Mouse (Mus musculus) embryonic facial prominence, embryonic 14.5 days (tissue): Measurements from ENCODE around the gene Pknox1. TPM values are rescaled to one million over a fixed set of nuclear protein-coding genes. Genes with fewer than 3 reads are reported as not detected.
A peak's percentile ranks its signal among the peaks of the same experiment; 100 is the strongest.

ENCODE experiments used
- ATAC-seq: fragments of 200-750 bp; cut with Nextera tagmentation; 2 replicates; pipeline ENCODE4 v1.8.0; 2017; ENCODE audit warnings: low read depth, moderate number of reproducible peaks, moderate TSS enrichment
- DNase-seq: peaks from one replicate; pipeline ENCODE4 v3.0.0-alpha.2; 2015; ENCODE audit warnings: low spot score
- H3K27ac ChIP-seq: fragments of 300-500 bp; sonication (generic); replicated peaks from 2 replicates; pipeline ENCODE4 v1.5.1; 2014; ENCODE audit warnings: low read depth, mild to moderate bottlenecking, low read length, moderate library complexity
- H3K27me3 ChIP-seq: fragments of 300-500 bp; sonication (generic); replicated peaks from 2 replicates; pipeline ENCODE4 v1.6.1; 2014; ENCODE audit warnings: low read length; ENCODE audit not compliant: control insufficient read depth, insufficient read depth
- H3K36me3 ChIP-seq: fragments of 300-500 bp; sonication (generic); 2 replicates; pipeline ENCODE4 v1.6.1; 2014; ENCODE audit warnings: low read length, mixed read lengths; ENCODE audit not compliant: control insufficient read depth, insufficient read depth
- H3K4me1 ChIP-seq: fragments of 300-500 bp; sonication (generic); 2 replicates; pipeline ENCODE4 v1.6.1; 2014; ENCODE audit warnings: antibody characterized with exemption, low read length; ENCODE audit not compliant: control insufficient read depth, insufficient read depth
- H3K4me2 ChIP-seq: fragments of 300-500 bp; sonication (generic); 2 replicates; pipeline ENCODE4 v1.6.1; 2014; ENCODE audit warnings: low read depth, mild to moderate bottlenecking, low read length, moderate library complexity, mixed read lengths
- H3K4me3 ChIP-seq: fragments of 300-500 bp; sonication (generic); 2 replicates; pipeline ENCODE4 v1.5.1; 2014; ENCODE audit warnings: low read depth, mild to moderate bottlenecking, low read length
- H3K9ac ChIP-seq: fragments of 300-500 bp; sonication (generic); 2 replicates; pipeline ENCODE4 v1.6.1; 2014; ENCODE audit warnings: low read depth, mild to moderate bottlenecking, low read length, moderate library complexity, mixed read lengths
- H3K9me3 ChIP-seq: fragments of 300-500 bp; sonication (generic); 2 replicates; pipeline ENCODE4 v1.6.1; 2016; ENCODE audit warnings: low read length; ENCODE audit not compliant: control insufficient read depth
- WGBS: fragments of 180-500 bp; shearing (Covaris S2); extraction: QIAGEN DNeasy Blood & Tissue Kit; methylation state at CpG from one replicate; pipeline ENCODE4 v1.1.7; 2014; 5-methylcytosine and 5-hydroxymethylcytosine counted together
- polyA plus RNA-seq: library from polyadenylated mRNA; unstranded; fragments of >200 nt; fragmentation: Nextera tagmentation; extraction: Ambion mirVana; gene quantifications from 2 replicates; pipeline ENCODE4 v1.2.1, GENCODE M21; 2014

Gene Pknox1
- 31.1 and 31.3 TPM in 2 replicates for polyA plus RNA-seq

DNA sequence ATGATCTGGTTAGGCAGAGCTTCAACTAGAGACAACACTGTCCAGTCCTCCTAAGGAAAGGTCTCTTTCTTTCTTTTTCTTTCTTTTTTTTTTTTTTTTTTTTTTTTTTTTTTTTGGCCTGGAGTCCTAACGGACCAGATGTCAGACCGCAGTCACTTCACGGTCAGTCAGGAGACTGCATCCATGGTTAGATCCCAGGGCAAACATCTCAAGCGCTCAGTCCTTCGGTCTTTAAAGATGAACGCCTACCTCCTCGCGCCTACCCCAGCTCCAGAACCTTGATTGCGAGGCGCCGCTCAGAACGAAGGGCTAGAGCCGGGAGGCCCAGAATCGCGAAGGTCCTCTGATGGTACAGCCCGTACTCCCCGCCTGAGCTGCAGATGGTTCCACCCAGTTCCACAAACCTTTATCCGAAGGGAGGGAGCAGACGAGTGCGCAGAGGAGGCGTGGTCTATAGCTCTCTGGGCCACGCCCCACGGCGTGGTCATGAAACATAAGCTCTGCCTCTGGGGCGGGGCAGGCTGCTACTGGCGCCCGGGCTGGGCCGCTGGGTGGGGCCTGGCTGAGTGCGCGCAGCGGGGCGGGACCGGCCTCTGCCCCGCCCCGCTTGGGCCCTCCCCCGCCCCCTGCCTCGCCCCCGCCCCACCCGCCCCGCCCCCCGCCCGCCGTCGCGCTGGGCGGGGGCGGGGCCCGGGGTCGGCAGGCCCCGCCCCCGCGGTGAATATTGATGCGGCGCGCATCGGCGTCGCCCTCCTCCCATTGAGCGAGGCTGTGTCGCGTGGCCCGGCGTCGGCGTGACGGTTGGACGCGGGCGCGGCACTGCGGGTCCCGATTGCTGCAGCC lies at the start of gene Pknox1:
Pknox1 (plus strand) TSS at position 720 of the 843 bp plus-strand sequence.
- under 1% methylated on average over 37 of the region's 72 CpGs for WGBS
- no peaks in the 10 kb centered on the region for H3K27me3 ChIP-seq
- H3K4me2 ChIP-seq: peak within 1 kb of the TSS; percentile 85

DNA sequence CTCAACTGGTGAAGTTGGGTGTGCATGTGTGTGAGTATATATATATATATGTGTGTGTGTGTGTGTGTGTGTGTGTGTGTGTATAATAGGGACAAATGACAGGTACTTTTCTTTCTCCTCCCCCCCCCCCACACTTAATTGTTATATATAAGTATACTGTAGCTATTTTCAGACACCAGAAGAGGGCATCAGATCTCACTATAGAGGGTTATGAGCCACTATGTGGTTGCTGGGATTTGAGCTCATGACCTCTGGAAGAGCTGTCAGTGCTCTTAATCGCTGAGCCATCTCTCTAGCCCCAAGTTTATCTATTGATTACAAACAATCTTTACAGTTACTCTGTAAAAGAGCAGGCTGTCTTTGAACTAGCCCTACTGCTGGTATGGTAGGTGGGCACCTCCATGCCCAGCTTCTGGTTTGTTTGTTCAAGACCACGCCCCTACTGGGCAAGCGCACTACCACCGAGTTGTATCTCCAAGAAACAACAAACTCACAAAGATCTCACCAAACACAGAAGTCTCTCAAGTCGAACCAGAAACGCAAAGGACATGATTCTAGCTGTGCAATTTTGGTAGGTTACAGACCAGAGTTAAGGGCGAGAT lies 45.1 kb upstream of the Pknox1 start:
- H3K4me2 ChIP-seq: peak overlapping the region; percentile 81
- peaks cover 19% of the 10 kb centered on the region for H3K36me3 ChIP-seq
- peak overlapping the region; percentile 86 for H3K4me3 ChIP-seq
- peak; percentile 56 for ATAC-seq
- no peak for DNase-seq
- WGBS: 5% methylated on average over 7 of the region's 7 CpGs
- H3K9me3 ChIP-seq: no peaks in the 10 kb centered on the region
- H3K9ac ChIP-seq: peak overlapping the region; percentile 23; the same call in 1 of the 2 replicates
- peaks cover 16% of the 10 kb centered on the region for H3K4me1 ChIP-seq
- peak overlapping the region; percentile 44 for H3K27ac ChIP-seq
- no peaks in the 10 kb centered on the region for H3K27me3 ChIP-seq

More for the DNA sequence above, at the start of gene Pknox1:
- no peaks in the 10 kb centered on the region for H3K36me3 ChIP-seq
- ATAC-seq (peak; percentile 96), DNase-seq (peak; percentile 100)
- H3K4me1 ChIP-seq: peaks cover 31% of the 10 kb centered on the region
- peak within 1 kb of the TSS; percentile 90 for H3K4me3 ChIP-seq
- no peaks in the 10 kb centered on the region for H3K9me3 ChIP-seq
- H3K9ac ChIP-seq: peak within 1 kb of the TSS; percentile 91
- H3K27ac ChIP-seq: peak within 1 kb of the TSS; percentile 98

GRCm38 (mm10) chr17:31519946-31520838 lies 44.3 kb upstream of the Pknox1 start, which contains the start of the genes Wdr4 and Ndufv3:
Gene Wdr4 (minus strand): TSS chr17:31519980.
Gene Ndufv3 (plus strand): TSS chr17:31520115.
- peak within 1 kb of the TSS; percentile 80 for H3K9ac ChIP-seq

GRCm38 (mm10) chr17:31520895-31521294 lies 43.6 kb upstream of the Pknox1 start:
- peaks cover 16% of the 10 kb centered on the region for H3K4me1 ChIP-seq
- H3K9ac ChIP-seq: peak overlapping the region; percentile 80
- 13% methylated on average over 3 of the region's 3 CpGs for WGBS
- peaks cover 27% of the 10 kb centered on the region for H3K36me3 ChIP-seq
- no peaks in the 10 kb centered on the region for H3K9me3 ChIP-seq
- H3K4me2 ChIP-seq: peak overlapping the region; percentile 81
- DNase-seq (peak; percentile 59), ATAC-seq (no peak)
- H3K27ac ChIP-seq: peak overlapping the region; percentile 83; the same call in 1 of the 2 replicates
- no peaks in the 10 kb centered on the region for H3K27me3 ChIP-seq
- peak overlapping the region; percentile 86 for H3K4me3 ChIP-seq

More at GRCm38 (mm10) chr17:31519946-31520838, 44.3 kb upstream of the Pknox1 start, which contains the start of the genes Wdr4 and Ndufv3:
- peaks cover 26% of the 10 kb centered on the region for H3K36me3 ChIP-seq
- under 1% methylated on average over 39 of the region's 45 CpGs for WGBS
- peak; percentile 98 for ATAC-seq
- peaks cover 16% of the 10 kb centered on the region for H3K4me1 ChIP-seq
- DNase-seq: peak; percentile 100
- peak within 1 kb of the TSS; percentile 83 for H3K27ac ChIP-seq
- H3K27me3 ChIP-seq: no peaks in the 10 kb centered on the region
- peak within 1 kb of the TSS; percentile 81 for H3K4me2 ChIP-seq
- peak within 1 kb of the TSS; percentile 86 for H3K4me3 ChIP-seq
- H3K9me3 ChIP-seq: no peaks in the 10 kb centered on the region

- Histone ChIP-seq H3K4me2 (no peak overlapping the region), H3K27ac (no peak overlapping the region), H3K9ac (no peak overlapping the region), H3K9me3 (no peaks in the 10 kb centered on the region), H3K4me1 (peaks cover 16% of the 10 kb centered on the region), H3K27me3 (no peaks in the 10 kb centered on the region), H3K36me3 (peaks cover 30% of the 10 kb centered on the region), H3K4me3 (no peak overlapping the region)
- no peak for ATAC-seq
- no peak for DNase-seq
- WGBS: 80% methylated on average over 6 of the region's 6 CpGs
These were observed 42.6 kb upstream of the Pknox1 start for GRCm38 (mm10) chr17:31521948-31522347.

DNA sequence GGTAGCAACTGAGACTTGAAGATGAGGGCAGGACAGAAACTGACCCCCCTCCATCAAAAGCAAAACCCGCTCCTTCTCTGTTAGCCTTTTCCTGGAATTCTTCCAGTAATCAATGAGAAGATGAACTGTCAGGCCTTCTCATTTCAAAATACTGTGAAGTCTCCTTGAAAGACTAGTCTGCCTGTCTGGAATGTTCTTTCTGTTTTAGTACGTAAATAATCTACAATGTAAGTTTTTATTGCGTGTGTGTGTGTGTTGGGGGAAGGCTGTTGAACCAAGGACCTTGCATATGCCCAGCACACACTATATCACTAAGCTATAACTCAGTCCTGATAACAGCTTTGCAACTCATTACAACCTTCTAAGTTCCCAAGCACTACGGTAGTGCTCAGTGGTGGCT lies 39.4 kb upstream of the Pknox1 start:
- H3K27ac ChIP-seq: no peak overlapping the region
- no peak overlapping the region for H3K4me3 ChIP-seq
- H3K36me3 ChIP-seq: peaks cover 53% of the 10 kb centered on the region
- DNase-seq: no peak
- H3K4me2 ChIP-seq: no peak overlapping the region
- H3K4me1 ChIP-seq: peaks cover 14% of the 10 kb centered on the region
- no peak for ATAC-seq
- H3K9ac ChIP-seq: no peak overlapping the region
- H3K27me3 ChIP-seq: no peaks in the 10 kb centered on the region
- H3K9me3 ChIP-seq: no peaks in the 10 kb centered on the region
- 95% methylated on average over 4 of the region's 4 CpGs for WGBS

GRCm38 (mm10) chr17:31525816-31526215 lies 38.7 kb upstream of the Pknox1 start:
- 100% methylated on average over 3 of the region's 3 CpGs for WGBS
- H3K4me2 ChIP-seq: no peak overlapping the region
- peaks cover 57% of the 10 kb centered on the region for H3K36me3 ChIP-seq

DNA sequence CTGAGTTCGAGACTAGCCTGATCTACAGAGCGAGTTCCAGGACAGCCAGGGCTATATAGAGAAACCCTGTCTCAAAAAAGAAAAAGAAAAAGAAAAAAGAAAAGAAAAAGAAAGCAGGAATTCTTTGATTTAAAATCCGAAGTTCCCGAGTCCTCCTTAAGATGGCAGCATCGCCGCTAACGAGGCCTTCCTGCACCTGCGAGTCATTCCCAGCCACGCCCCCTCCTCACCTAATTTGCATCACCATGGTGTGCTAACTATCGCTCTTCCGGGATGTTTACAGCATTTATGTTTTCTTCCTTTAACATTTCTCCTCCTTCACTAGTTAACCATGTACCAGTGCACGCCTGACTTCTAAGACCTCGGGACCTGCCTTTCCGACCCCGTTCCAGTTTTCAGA lies 35.2 kb upstream of the Pknox1 start:
- H3K36me3 ChIP-seq: peaks cover 48% of the 10 kb centered on the region
- H3K4me2 ChIP-seq: no peak overlapping the region
- 32% methylated on average over 15 of the region's 15 CpGs for WGBS
- H3K9me3 ChIP-seq: no peaks in the 10 kb centered on the region
- no peaks in the 10 kb centered on the region for H3K27me3 ChIP-seq
- no peak overlapping the region for H3K9ac ChIP-seq
- DNase-seq: peak; percentile 73
- no peak overlapping the region for H3K4me3 ChIP-seq
- no peak for ATAC-seq
- H3K4me1 ChIP-seq: no peaks in the 10 kb centered on the region
- no peak overlapping the region for H3K27ac ChIP-seq

More at GRCm38 (mm10) chr17:31525816-31526215, 38.7 kb upstream of the Pknox1 start:
- H3K4me1 ChIP-seq: peaks cover 11% of the 10 kb centered on the region
- DNase-seq (no peak), ATAC-seq (no peak)
- no peaks in the 10 kb centered on the region for H3K9me3 ChIP-seq
- H3K27ac ChIP-seq: no peak overlapping the region
- no peak overlapping the region for H3K9ac ChIP-seq
- H3K27me3 ChIP-seq: no peaks in the 10 kb centered on the region
- H3K4me3 ChIP-seq: no peak overlapping the region
